Mouse (Mus musculus): ENCODE results near the gene Hist1h2ae. TPM values are rescaled to one million over a fixed set of nuclear protein-coding genes. Genes with fewer than 3 reads are reported as not detected.
"Not testable (repeated sequence)": the region's sequence is repeated elsewhere in the genome, so short reads cannot be mapped to it uniquely, and the experiment has no call there.

Gene Hist1h2ae
- polyA plus RNA-seq, 2 experiments: 10.8 to 151 TPM

DNA sequence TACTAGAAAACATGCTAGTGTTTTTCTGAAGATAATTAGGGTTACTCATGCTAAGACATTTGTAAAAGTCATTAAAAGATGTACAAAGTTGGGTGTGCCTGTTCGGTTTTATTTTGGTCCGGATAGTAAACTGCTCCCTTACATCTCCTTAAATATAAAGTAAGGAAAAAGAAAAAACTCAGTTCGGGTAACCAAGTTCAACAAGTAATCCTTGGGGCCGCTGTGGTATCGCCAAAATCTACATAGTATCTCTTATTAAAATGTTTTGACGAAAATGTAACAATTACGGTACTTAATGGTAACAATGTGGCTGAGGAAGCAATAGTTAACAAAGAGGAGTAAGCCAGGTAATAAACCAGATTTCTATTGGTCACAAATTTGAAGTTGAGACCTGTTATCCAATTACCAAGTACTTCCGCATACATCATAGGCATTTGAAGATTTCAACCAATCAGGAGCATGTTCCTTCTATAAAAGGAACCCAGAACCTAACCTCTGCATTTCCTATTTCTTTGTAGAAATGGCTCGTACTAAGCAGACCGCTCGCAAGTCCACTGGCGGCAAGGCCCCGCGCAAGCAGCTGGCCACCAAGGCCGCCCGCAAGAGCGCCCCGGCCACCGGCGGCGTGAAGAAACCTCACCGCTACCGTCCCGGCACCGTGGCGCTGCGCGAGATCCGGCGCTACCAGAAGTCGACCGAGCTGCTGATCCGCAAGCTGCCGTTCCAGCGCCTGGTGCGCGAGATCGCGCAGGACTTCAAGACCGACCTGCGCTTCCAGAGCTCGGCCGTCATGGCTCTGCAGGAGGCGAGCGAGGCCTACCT lies 26.8 kb downstream of the Hist1h2ae start, which contains the start of gene Hist1h3f:
TSS of gene Hist1h3f (plus strand) at position 88 of the 822 bp plus-strand sequence.
- DNase-seq (ENCODE audit: low read depth in 3 of 3, low spot score in 3 of 3): peak; percentile 93 to 94 (median 94)
- H3K9ac ChIP-seq (replicated peaks): peak within 1 kb of the TSS; percentile 96
- peak; percentile 75 for ATAC-seq (ENCODE audit: insufficient read depth)
- TF ChIP-seq CTCF (IDR thresholded peaks at IDR 0.05; ENCODE audit: low read depth) (no peak; the same call in 1 of the 2 replicates), EP300 (IDR thresholded peaks at IDR 0.05; ENCODE audit: low read depth) (peak; percentile 77)
- under 1% methylated on average over 30 of the region's 45 CpGs for WGBS (ENCODE audit: insufficient replicate concordance)
- H3K27ac ChIP-seq: peak within 1 kb of the TSS; percentile 99
- peak within 1 kb of the TSS; percentile 90 for H3K4me2 ChIP-seq (ENCODE audit: low read depth)
- H3K9me3 ChIP-seq (ENCODE audit: control insufficient read depth, low read length): no peaks in the 10 kb centered on the region
- peak within 1 kb of the TSS; percentile 66 to 75 for H3K4me3 ChIP-seq (ENCODE audit: insufficient read depth in 1 of 2, low read depth in 2 of 2, low read length in 2 of 2)
- peaks cover 5 to 15% of the 10 kb centered on the region in 2 experiments for H3K4me1 ChIP-seq (replicated peaks; ENCODE audit: control insufficient read depth in 2 of 2, insufficient read depth in 2 of 2, low read length in 1 of 2)
- no peaks in the 10 kb centered on the region for H3K27me3 ChIP-seq (ENCODE audit: control insufficient read depth, insufficient read depth, low read length)
- no peaks in the 10 kb centered on the region for H3K36me3 ChIP-seq (replicated peaks; ENCODE audit: control insufficient read depth, insufficient read depth, low read depth)

DNA sequence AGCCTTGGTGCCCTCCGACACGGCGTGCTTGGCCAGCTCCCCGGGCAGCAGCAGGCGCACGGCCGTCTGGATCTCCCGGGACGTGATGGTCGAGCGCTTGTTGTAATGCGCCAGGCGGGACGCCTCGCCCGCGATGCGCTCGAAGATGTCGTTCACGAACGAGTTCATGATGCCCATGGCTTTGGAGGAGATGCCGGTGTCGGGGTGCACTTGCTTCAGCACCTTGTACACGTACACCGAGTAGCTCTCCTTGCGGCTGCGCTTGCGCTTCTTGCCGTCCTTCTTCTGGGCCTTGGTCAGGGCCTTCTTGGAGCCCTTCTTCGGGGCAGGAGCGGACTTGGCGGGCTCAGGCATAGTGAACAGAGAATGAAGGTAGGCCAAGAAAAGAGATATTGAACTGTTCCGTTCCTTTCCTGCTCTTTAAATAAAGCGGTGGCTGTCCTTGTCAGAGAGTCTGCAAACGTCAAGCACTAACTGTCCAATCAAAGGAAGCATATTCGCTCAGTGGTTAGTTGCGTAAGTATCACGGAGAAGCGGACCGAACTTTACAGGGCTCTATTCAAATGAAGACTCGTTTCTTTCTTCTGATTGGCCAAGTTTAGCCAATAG lies 27.9 kb downstream of the Hist1h2ae start, which contains the start of gene Hist1h2bh:
TSS of gene Hist1h2bh (minus strand) at position 394 of the 609 bp plus-strand sequence.
- H3K36me3 ChIP-seq (replicated peaks; ENCODE audit: control insufficient read depth, insufficient read depth, low read depth); H3K27me3 ChIP-seq (ENCODE audit: control insufficient read depth, insufficient read depth, low read length); H3K9me3 ChIP-seq (ENCODE audit: control insufficient read depth, low read length): not testable (repeated sequence)
- DNase-seq (ENCODE audit: low read depth in 3 of 3, low spot score in 3 of 3) (peak; percentile 96 to 97 (median 97)), ATAC-seq (ENCODE audit: insufficient read depth) (peak; percentile 85)
- H3K27ac ChIP-seq: peak within 1 kb of the TSS; percentile 99
- peak; percentile 74 for TF ChIP-seq EP300 (IDR thresholded peaks at IDR 0.05; ENCODE audit: low read depth)
- H3K4me3 ChIP-seq (ENCODE audit: insufficient read depth in 1 of 2, low read depth in 2 of 2, low read length in 2 of 2): peak within 1 kb of the TSS; percentile 66 to 75
- peak within 1 kb of the TSS; percentile 96 for H3K9ac ChIP-seq (replicated peaks)
- peaks cover 7 to 17% of the 10 kb centered on the region in 2 experiments for H3K4me1 ChIP-seq (replicated peaks; ENCODE audit: control insufficient read depth in 2 of 2, insufficient read depth in 2 of 2, low read length in 1 of 2)
- H3K4me2 ChIP-seq (ENCODE audit: low read depth): peak within 1 kb of the TSS; percentile 90
- WGBS (ENCODE audit: insufficient replicate concordance): under 1% methylated on average over 28 of the region's 42 CpGs

DNA sequence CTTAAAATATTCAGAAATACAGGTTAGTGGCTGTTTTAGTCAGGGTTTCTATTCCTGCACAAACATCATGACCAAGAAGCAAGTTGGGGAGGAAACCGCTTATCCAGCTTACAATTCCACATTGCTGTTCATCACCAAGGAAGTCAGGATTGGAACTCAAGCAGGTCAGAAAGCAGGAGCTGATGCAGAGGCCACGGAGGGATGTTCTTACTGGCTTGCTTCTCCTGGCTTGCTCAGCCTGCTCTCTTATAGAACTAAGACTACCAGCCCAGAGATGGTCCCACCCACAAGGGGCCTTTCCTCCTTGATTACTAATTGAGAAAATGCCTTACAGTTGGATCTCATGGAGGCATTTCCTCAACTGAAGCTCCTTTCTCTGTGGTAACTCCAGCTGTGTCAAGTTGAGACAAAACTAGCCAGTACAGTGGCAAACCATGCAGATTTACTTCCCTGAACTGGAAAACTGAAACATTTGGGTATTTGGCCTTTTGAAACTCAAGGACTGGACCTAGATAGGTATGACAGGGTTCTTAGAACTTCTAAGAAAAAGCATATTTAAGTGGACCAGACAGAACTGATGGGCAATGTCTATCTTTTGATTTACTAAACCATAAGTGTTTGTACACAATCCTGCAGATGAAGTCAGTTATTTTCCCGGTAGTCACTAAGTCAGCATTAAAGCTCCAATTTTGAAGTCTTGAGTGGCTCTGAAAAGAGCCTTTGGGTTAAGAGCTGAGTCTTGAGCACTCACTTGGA lies 28.6 kb downstream of the Hist1h2ae start:
- H3K36me3 ChIP-seq (replicated peaks; ENCODE audit: control insufficient read depth, insufficient read depth, low read depth); H3K27me3 ChIP-seq (ENCODE audit: control insufficient read depth, insufficient read depth, low read length); H3K9me3 ChIP-seq (ENCODE audit: control insufficient read depth, low read length); DNase-seq (ENCODE audit: low read depth in 3 of 3, low spot score in 3 of 3): not testable (repeated sequence)
- peak; percentile 4; the same call in 1 of the 2 replicates for TF ChIP-seq EP300 (IDR thresholded peaks at IDR 0.05; ENCODE audit: low read depth)
- Histone ChIP-seq H3K27ac (peak overlapping the region; percentile 99), H3K4me3 (ENCODE audit: insufficient read depth in 1 of 2, low read depth in 2 of 2, low read length in 2 of 2) (peak overlapping the region; percentile 66 to 75), H3K9ac (replicated peaks) (peak overlapping the region; percentile 96), H3K4me2 (ENCODE audit: low read depth) (peak overlapping the region; percentile 90), H3K4me1 (replicated peaks; ENCODE audit: control insufficient read depth in 2 of 2, insufficient read depth in 2 of 2, low read length in 1 of 2) (peaks cover 9 to 18% of the 10 kb centered on the region in 2 experiments)
- ATAC-seq (ENCODE audit: insufficient read depth): 0 out of 2 replicates have a peak, but pooled peaks have one; percentile 1
- WGBS (ENCODE audit: insufficient replicate concordance): 4% methylated on average over 3 of the region's 3 CpGs

DNA sequence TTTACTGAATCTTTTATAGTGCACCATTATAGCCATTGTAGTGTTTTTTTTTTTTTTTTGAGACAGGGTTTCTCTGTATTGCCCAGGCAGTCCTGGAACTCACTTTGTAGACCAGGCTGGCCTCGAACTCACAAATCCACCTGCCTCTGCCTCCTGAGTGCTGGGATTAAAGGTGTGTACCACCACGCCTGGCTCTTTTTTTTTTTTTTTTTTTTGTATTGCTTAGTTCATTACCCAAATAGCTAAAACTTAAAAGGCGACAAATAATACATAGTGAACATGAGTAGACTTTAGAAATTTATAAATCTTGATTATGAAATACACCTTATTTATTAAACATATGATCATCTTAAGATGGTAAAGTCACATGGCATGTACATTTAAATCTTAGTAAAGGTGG lies 29.5 kb downstream of the Hist1h2ae start:
- Histone ChIP-seq H3K4me3 (ENCODE audit: insufficient read depth in 1 of 2, low read depth in 2 of 2, low read length in 2 of 2) (peak overlapping the region in 1 of 2 experiments; percentile 66; a peak in 3 of 4 replicates), H3K9me3 (ENCODE audit: control insufficient read depth, low read length) (no peaks in the 10 kb centered on the region), H3K4me1 (replicated peaks; ENCODE audit: control insufficient read depth in 2 of 2, insufficient read depth in 2 of 2, low read length in 1 of 2) (peaks cover 17 to 24% of the 10 kb centered on the region in 2 experiments), H3K27me3 (ENCODE audit: control insufficient read depth, insufficient read depth, low read length) (no peaks in the 10 kb centered on the region), H3K4me2 (ENCODE audit: low read depth) (peak overlapping the region; percentile 90), H3K27ac (peak overlapping the region; percentile 76), H3K9ac (replicated peaks) (peak overlapping the region; percentile 65), H3K36me3 (replicated peaks; ENCODE audit: control insufficient read depth, insufficient read depth, low read depth) (no peaks in the 10 kb centered on the region)
- TF ChIP-seq CTCF (IDR thresholded peaks at IDR 0.05; ENCODE audit: low read depth) (no peak), EP300 (IDR thresholded peaks at IDR 0.05; ENCODE audit: low read depth) (no peak)
- DNase-seq (ENCODE audit: low read depth in 3 of 3, low spot score in 3 of 3) (no peak), ATAC-seq (ENCODE audit: insufficient read depth) (no peak)
- 61% methylated on average over 3 of the region's 3 CpGs for WGBS (ENCODE audit: insufficient replicate concordance)

DNA sequence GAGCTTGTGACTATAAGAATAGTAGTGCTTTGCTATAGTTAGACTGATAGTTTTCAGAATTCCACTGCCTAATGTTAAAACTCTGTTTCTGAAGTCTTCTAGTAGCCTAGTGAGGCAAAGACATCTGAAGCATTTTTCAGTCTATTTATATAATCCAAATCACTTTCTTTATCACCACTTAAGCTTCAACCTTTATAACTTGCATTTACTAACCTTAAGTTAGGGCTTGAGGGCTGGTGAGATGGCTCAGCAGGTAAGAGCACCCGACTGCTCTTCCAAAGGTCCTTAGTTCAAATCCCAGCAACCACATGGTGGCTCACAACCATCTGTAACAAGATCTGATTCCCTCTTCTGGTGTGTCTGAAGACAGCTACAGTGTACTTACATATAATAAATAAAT lies 31.2 kb downstream of the Hist1h2ae start:
- H3K9ac ChIP-seq (replicated peaks): peak overlapping the region; percentile 53
- not testable (repeated sequence) for H3K27me3 ChIP-seq (ENCODE audit: control insufficient read depth, insufficient read depth, low read length); H3K36me3 ChIP-seq (replicated peaks; ENCODE audit: control insufficient read depth, insufficient read depth, low read depth); H3K4me3 ChIP-seq (ENCODE audit: insufficient read depth in 1 of 2, low read depth in 2 of 2, low read length in 2 of 2); DNase-seq (ENCODE audit: low read depth in 3 of 3, low spot score in 3 of 3); H3K9me3 ChIP-seq (ENCODE audit: control insufficient read depth, low read length); ATAC-seq (ENCODE audit: insufficient read depth); H3K4me2 ChIP-seq (ENCODE audit: low read depth)
- peaks cover 17 to 21% of the 10 kb centered on the region in 2 experiments for H3K4me1 ChIP-seq (replicated peaks; ENCODE audit: control insufficient read depth in 2 of 2, insufficient read depth in 2 of 2, low read length in 1 of 2)
- peak overlapping the region; percentile 100 for H3K27ac ChIP-seq
- 79% methylated on average over 1 of the region's 1 CpGs for WGBS (ENCODE audit: insufficient replicate concordance)

All from liver, embryonic 14.5 days (tissue).